28 mouse cellular contexts compared by ENCODE assay signal in the genomic region with DNA sequence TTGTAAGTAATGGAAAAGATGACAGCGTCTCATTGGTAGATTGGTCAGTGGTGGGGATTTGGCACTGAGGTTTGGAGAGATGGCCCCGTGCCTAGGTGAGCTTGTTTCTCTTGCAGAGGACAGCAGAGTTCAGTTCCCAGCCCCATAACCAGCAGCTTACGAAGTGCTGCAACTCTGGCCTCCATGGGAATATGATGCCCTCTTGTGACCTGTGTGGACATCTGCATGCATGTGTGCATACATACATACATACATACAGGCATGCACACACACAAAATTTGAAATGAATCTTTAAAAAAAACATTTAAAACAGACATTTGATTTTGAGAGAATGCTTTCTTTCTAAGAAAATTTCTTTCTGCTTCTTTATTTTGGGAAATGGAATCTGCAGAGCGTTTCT.
A peak's percentile ranks its signal among the peaks of the same experiment; 100 is the strongest.
DNase-seq lines count a peak whose midpoint lies in the region; TF ChIP-seq lines count a peak whose summit lies in the region.
"Had no signal": no experiment of that assay in that cellular context is flagged by ENCODE, and none has a peak within 500 bp of the region (broad histone marks: within the 10 kb centered on the region; RNA-seq: fewer than 3 reads in every experiment).

No protein-coding gene starts in this region.

- H3K36me3 ChIP-seq in testis, adult 2 months (ENCODE audit: control insufficient read depth, insufficient read depth, low read length), result no peaks in the 10 kb centered on the region
- H3K36me3 ChIP-seq: G1E; heart, embryonic 15.5 days; limb, embryonic 10.5 days; limb, embryonic 15.5 days; midbrain, embryonic 10.5 days; midbrain, embryonic 15.5 days; neural tube, embryonic 15.5 days had no signal

- no peak for TF ChIP-seq POLR2A in testis, adult 2 months (IDR thresholded peaks at IDR 0.05; ENCODE audit: control insufficient read depth, low read depth, low read length)

- 0 out of 2 replicates have a peak, but pooled peaks have one; percentile 17 for TF ChIP-seq CTCF in layer of hippocampus, adult 2 months (conservative IDR thresholded peaks at IDR 0.05)
- TF ChIP-seq CTCF in testis, adult 2 months (IDR thresholded peaks at IDR 0.05; ENCODE audit: control insufficient read depth, insufficient read depth, insufficient replicate concordance, low read depth, low read length), result 0 out of 2 replicates have a peak, but pooled peaks have one; percentile 4

- DNase-seq in cerebellum, postnatal 14 days, result peak; percentile 18 to 23
- no peak for DNase-seq in cerebellum, adult 8-10 months
- DNase-seq in layer of hippocampus, adult 2 months (ENCODE audit: low spot score in 2 of 2), result no peak
- DNase-seq in layer of hippocampus, adult 9-10 months (ENCODE audit: low spot score), result no peak
- DNase-seq in testis, postnatal 10 days (ENCODE audit: low spot score), result no peak
- no peak for DNase-seq in thymus, postnatal 10 days (ENCODE audit: low spot score in 2 of 2)
- no peak for DNase-seq in ovary, postnatal 14 days (ENCODE audit: low spot score)
- DNase-seq: adrenal gland, postnatal 10 days; cerebellum, adult 9-11 months; forebrain, postnatal 0 days; gastrocnemius, postnatal 10 days; kidney, adult 11 months; kidney, postnatal 4 days; layer of hippocampus, adult 9-11 months; lung, postnatal 14 days; right cerebral cortex, postnatal 25 days; spleen, adult 18-20 months; thymus, postnatal 14 days had no signal

- H3K4me1 ChIP-seq in testis, adult 2 months (ENCODE audit: control insufficient read depth, insufficient read depth, low read length), result no peaks in the 10 kb centered on the region
- H3K4me1 ChIP-seq: heart, embryonic 15.5 days; limb, embryonic 10.5 days; limb, embryonic 15.5 days; midbrain, embryonic 10.5 days; midbrain, embryonic 15.5 days; neural tube, embryonic 15.5 days had no signal

- H3K27ac ChIP-seq in layer of hippocampus, adult 2 months, result no peak overlapping the region
- H3K27ac ChIP-seq in testis, adult 2 months (ENCODE audit: control insufficient read depth, insufficient read depth, low read depth, low read length), result no peak overlapping the region
- H3K27ac ChIP-seq: heart, embryonic 15.5 days; kidney, postnatal 0 days; limb, embryonic 10.5 days; limb, embryonic 15.5 days; midbrain, embryonic 10.5 days; midbrain, embryonic 15.5 days; neural tube, embryonic 15.5 days had no signal

- H3K27me3 ChIP-seq in testis, adult 2 months (ENCODE audit: control insufficient read depth, insufficient read depth, low read length), result no peaks in the 10 kb centered on the region
- H3K27me3 ChIP-seq: heart, embryonic 15.5 days; limb, embryonic 15.5 days; midbrain, embryonic 15.5 days; neural tube, embryonic 15.5 days had no signal

- H3K4me3 ChIP-seq in layer of hippocampus, adult 2 months, result no peak overlapping the region
- no peak overlapping the region for H3K4me3 ChIP-seq in testis, adult 2 months (ENCODE audit: control insufficient read depth, low read depth, low read length)
- H3K4me3 ChIP-seq: erythroblast, embryonic 14.5 days; heart, embryonic 15.5 days; limb, embryonic 10.5 days; limb, embryonic 15.5 days; midbrain, embryonic 10.5 days; midbrain, embryonic 15.5 days; neural tube, embryonic 15.5 days had no signal

Comparison
In these comparisons a context has a peak if more than half of its experiments do, and no peak if none do; other contexts are left out.
1. DNase-seq: peak in cerebellum, postnatal 14 days (2 of 2); none in cerebellum, adult 8-10 months (single experiment), layer of hippocampus, adult 2 months (0 of 2), layer of hippocampus, adult 9-10 months (single experiment), testis, postnatal 10 days (single experiment), thymus, postnatal 10 days (0 of 2) and ovary, postnatal 14 days (single experiment).